Mouse (Mus musculus) G1E (cell line): ENCODE results near the gene Tmem251.

Experiments
- CTCF ChIP-seq: IDR thresholded peaks from 2 replicates; pipeline ENCODE4 v1.5.1; 2012; ENCODE audit warnings: low read depth, low read length, inconsistent platforms, mixed read lengths
- GATA1 ChIP-seq: IDR thresholded peaks from 2 replicates; pipeline ENCODE4 v1.6.1; 2012; ENCODE audit warnings: borderline replicate concordance, low read length, inconsistent platforms, mixed read lengths
- GATA2 ChIP-seq: IDR thresholded peaks from 2 replicates; pipeline ENCODE4 v1.6.1; 2012; ENCODE audit warnings: low read depth, low read length, inconsistent platforms, borderline replicate concordance
- POLR2AphosphoS5 ChIP-seq: IDR thresholded peaks from 2 replicates; pipeline ENCODE4 v1.6.1; 2012; ENCODE audit warnings: low read depth, low read length, inconsistent platforms; ENCODE audit not compliant: insufficient replicate concordance

- TF ChIP-seq CTCF (no peak), GATA1 (no peak), GATA2 (no peak), POLR2AphosphoS5 (no peak)
These were observed 13.4 kb upstream of the Tmem251 start for GRCm38 (mm10) chr12:102729855-102730797.
